Mouse (Mus musculus): ENCODE data around the gene Ing3.

GRCm38 (mm10) chr6:22001284-22001916 lies 52.0 kb downstream of the Ing3 start:
- TF ChIP-seq GATA1 (IDR thresholded peaks at IDR 0.05; ENCODE audit: low read length) (no peak), TAL1 (IDR thresholded peaks at IDR 0.05; ENCODE audit: low read length) (no peak)

Data from erythroblast, embryonic 14.5 days (primary cell).